9 mouse cellular contexts compared by ENCODE assay signal in the genomic region with DNA sequence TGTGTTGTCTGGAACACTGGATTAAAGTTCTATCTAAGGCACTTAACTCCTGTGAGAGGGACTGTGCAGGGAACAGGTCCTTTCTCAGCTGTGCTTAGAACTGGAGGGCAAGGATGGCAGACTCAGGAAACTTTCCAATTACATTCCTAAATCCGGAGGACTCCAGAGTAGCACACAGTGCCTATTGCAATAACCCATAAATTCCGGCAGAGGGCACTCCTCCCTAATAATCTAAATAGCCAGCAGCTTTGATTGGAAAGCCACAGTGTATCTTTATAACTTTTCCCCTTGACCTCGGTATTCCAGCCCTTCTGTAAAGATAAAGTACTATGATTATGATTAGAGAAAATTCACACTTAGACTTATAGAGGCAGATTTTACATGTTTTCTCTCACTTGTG. TPM values are rescaled to one million over a fixed set of nuclear protein-coding genes. Genes with fewer than 3 reads are reported as not detected.
DNase-seq lines count a peak whose midpoint lies in the region; ATAC-seq and TF ChIP-seq lines count a peak whose summit lies in the region.
"Had no signal": no experiment of that assay in that cellular context is flagged by ENCODE, and none has a peak within 500 bp of the region (broad histone marks: within the 10 kb centered on the region; RNA-seq: fewer than 3 reads in every experiment).

No protein-coding gene starts in this region.

- no peak overlapping the region for H3K27ac ChIP-seq in forebrain, postnatal 0 days (ENCODE audit: low read depth, low read length)
- no peak overlapping the region for H3K27ac ChIP-seq in limb, embryonic 10.5 days
- H3K27ac ChIP-seq: macrophage had no signal

- H3K4me3 ChIP-seq in forebrain, postnatal 0 days (ENCODE audit: low read depth, low read length) = no peak overlapping the region
- no peak overlapping the region for H3K4me3 ChIP-seq in limb, embryonic 10.5 days

- no peaks in the 10 kb centered on the region for H3K36me3 ChIP-seq in forebrain, postnatal 0 days (ENCODE audit: insufficient read depth)
- H3K36me3 ChIP-seq in limb, embryonic 10.5 days = no peaks in the 10 kb centered on the region

- H3K9ac ChIP-seq in forebrain, postnatal 0 days = no peak overlapping the region

- WGBS in forebrain, postnatal 0 days = 3% methylated on average over 3 of the region's 3 CpGs
- WGBS in limb, embryonic 10.5 days = 6% methylated on average over 3 of the region's 3 CpGs

- no peaks in the 10 kb centered on the region for H3K27me3 ChIP-seq in forebrain, postnatal 0 days (ENCODE audit: insufficient read depth, low read length)
- H3K27me3 ChIP-seq in limb, embryonic 10.5 days (ENCODE audit: low read depth, poor library complexity, severe bottlenecking) = no peaks in the 10 kb centered on the region

- H3K9me3 ChIP-seq in forebrain, postnatal 0 days (ENCODE audit: low read length) = no peaks in the 10 kb centered on the region
- H3K9me3 ChIP-seq in limb, embryonic 10.5 days (replicated peaks) = no peaks in the 10 kb centered on the region

- H3K4me1 ChIP-seq in forebrain, postnatal 0 days (ENCODE audit: insufficient read depth) = no peaks in the 10 kb centered on the region
- no peaks in the 10 kb centered on the region for H3K4me1 ChIP-seq in limb, embryonic 10.5 days

- DNase-seq in layer of hippocampus, postnatal 10 days (ENCODE audit: low spot score in 2 of 2) = peak; percentile 34 to 40
- DNase-seq in layer of hippocampus, postnatal 25 days (ENCODE audit: extremely low spot score in 1 of 2, low spot score in 1 of 2) = no peak
- DNase-seq in ES-CJ7 (ENCODE audit: low read depth, low spot score) = peak; percentile 35
- peak; percentile 73 for DNase-seq in adipocyte (ENCODE audit: low spot score)
- DNase-seq in forebrain, postnatal 0 days = peak; percentile 82
- peak; percentile 49 for DNase-seq in limb, embryonic 10.5 days (ENCODE audit: low spot score)
- DNase-seq in retina, embryonic 14.5 days (ENCODE audit: low spot score) = peak; percentile 79
- DNase-seq in right cerebral cortex, postnatal 14 days = no peak

- TF ChIP-seq CTCF in forebrain, postnatal 0 days (IDR thresholded peaks at IDR 0.05; ENCODE audit: low read depth) = peak; percentile 88

- H3K4me2 ChIP-seq in forebrain, postnatal 0 days (ENCODE audit: low read depth) = no peak overlapping the region

- ATAC-seq in forebrain, postnatal 0 days = peak; percentile 71; the same call in 1 of the 2 replicates

RNA-seq across cellular contexts. Expression of a gene that starts 25.4 kb away (rescaled TPM):
- total RNA-seq in layer of hippocampus, postnatal 10 days (2021) = 10 to 100 TPM; 70.0 to 74.6 TPM
- 10 to 100 TPM; 53.3 to 59.3 TPM for total RNA-seq in layer of hippocampus, postnatal 25 days (2021)
- total RNA-seq in forebrain, postnatal 0 days (2014; rRNA removed) = 158 and 191 TPM in 2 replicates
- polyA plus RNA-seq in forebrain, postnatal 0 days (2015; fragmentation: Nextera tagmentation; extraction: Ambion mirVana) = 50.2 and 62.5 TPM in 2 replicates
- polyA plus RNA-seq in limb, embryonic 10.5 days (2016; fragmentation: Nextera tagmentation; extraction: Ambion mirVana) = 24.2 and 29.8 TPM in 2 replicates

RNA-seq across cellular contexts. Expression of a gene that starts 32.4 kb away (rescaled TPM):
- total RNA-seq in layer of hippocampus, postnatal 10 days (2021) = not detected
- not detected for total RNA-seq in layer of hippocampus, postnatal 25 days (2021)
- not detected in 2 replicates for total RNA-seq in forebrain, postnatal 0 days (2014; rRNA removed)
- polyA plus RNA-seq in forebrain, postnatal 0 days (2015; fragmentation: Nextera tagmentation; extraction: Ambion mirVana) = not detected in 2 replicates
- polyA plus RNA-seq in limb, embryonic 10.5 days (2016; fragmentation: Nextera tagmentation; extraction: Ambion mirVana) = 3.0 and 4.0 TPM in 2 replicates
- polyA plus RNA-seq: macrophage had no signal

Comparison
In these comparisons a context has a peak if more than half of its experiments do, and no peak if none do; other contexts are left out.
1. DNase-seq: peak in layer of hippocampus, postnatal 10 days (2 of 2), ES-CJ7 (single experiment), adipocyte (single experiment), forebrain, postnatal 0 days (single experiment), limb, embryonic 10.5 days (single experiment) and retina, embryonic 14.5 days (single experiment); none in layer of hippocampus, postnatal 25 days (0 of 2) and right cerebral cortex, postnatal 14 days (single experiment).